Mouse (Mus musculus) lung, postnatal 0 days (tissue): ENCODE data around the gene Gnptab.

Experiments used
- CTCF ChIP-seq: IDR thresholded peaks from 2 replicates; pipeline ENCODE4 v1.5.1; 2016; ENCODE audit warnings: antibody characterized with exemption, mild to moderate bottlenecking
- EP300 ChIP-seq: IDR thresholded peaks from 2 replicates; pipeline ENCODE4 v1.6.1; 2016; ENCODE audit warnings: antibody characterized with exemption, mild to moderate bottlenecking, control low read depth

DNA sequence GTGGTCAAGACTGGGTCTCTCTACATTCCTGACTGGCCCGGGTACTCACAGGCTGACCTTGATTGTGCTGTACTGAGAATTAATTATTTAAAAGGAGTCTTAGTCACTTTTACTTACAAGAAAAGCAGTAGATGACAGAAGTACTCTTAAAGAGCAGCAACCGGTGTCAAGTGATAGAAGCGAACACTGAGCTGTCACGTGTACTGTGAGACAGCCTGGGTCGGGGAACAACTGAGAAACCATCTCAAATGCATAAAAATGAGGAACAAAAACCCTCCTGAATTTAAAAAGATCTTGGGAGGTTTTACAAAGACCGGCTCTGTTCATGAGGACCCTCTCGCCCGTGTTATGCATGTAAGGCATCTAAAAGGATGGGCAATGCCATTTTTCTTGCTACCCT is 113.7 kb downstream of the Gnptab start:
- TF ChIP-seq CTCF, result no peak
- TF ChIP-seq EP300, result no peak
